Mouse (Mus musculus) cerebellum, adult 11 months (tissue): Measurements from ENCODE around the gene Kdf1.

Experiments
- DNase-seq: peaks from one replicate; pipeline ENCODE4 v3.0.0; 2022

The Kdf1 gene

GRCm38 (mm10) chr4:133518601-133519368, at the start of gene Kdf1:
Gene Kdf1, plus strand, starts transcription at chr4:133518963.
- no peak for DNase-seq

DNA sequence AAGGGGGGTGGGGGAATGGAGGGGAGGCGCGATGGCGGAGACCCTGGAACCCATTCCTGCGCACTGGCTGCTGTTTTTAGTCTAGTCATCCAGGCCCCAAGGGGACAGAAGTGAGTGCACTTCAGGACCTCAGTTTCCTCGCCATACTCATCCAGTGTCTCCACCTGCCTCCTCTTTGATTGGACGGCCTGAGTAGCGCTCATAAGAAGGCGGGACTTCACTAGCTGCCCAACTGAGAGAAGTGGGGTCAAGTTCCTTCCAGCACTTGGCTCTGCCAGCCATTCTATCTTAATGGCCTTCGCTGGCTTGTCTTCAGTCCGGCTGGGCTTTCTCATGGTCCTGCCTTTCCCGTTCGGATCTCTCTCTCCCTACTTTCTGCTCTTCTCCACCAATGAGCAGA, 49.6 kb upstream of the Kdf1 start:
- no peak for DNase-seq

GRCm38 (mm10) chr4:133471135-133471821, 47.5 kb upstream of the Kdf1 start:
- DNase-seq, result no peak

DNA sequence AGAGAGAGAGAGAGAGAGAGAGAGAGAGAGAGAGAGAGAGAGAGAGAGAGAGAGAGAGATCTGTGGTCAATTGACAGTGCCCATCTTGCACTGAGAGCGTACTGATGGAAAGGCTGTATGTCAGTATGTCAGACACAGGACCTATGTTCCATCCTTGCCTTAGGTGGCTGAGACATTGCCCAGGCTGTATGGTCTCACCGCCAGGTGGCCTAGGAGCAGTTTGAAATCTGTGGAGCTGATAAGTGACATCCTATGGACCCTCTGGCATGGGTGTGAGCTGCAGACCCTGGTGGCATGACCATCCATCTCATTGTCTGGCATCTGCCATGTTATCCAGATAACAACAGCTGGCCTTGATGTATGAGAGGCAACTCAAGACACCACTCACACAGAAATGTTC, 44.9 kb upstream of the Kdf1 start:
- no peak for DNase-seq

- DNase-seq, result peak; percentile 95
Measured at GRCm38 (mm10) chr4:133479458-133480184, 39.1 kb upstream of the Kdf1 start, which contains the start of gene Tent5b. Gene Tent5b, plus strand, starts transcription at chr4:133480132.

DNA sequence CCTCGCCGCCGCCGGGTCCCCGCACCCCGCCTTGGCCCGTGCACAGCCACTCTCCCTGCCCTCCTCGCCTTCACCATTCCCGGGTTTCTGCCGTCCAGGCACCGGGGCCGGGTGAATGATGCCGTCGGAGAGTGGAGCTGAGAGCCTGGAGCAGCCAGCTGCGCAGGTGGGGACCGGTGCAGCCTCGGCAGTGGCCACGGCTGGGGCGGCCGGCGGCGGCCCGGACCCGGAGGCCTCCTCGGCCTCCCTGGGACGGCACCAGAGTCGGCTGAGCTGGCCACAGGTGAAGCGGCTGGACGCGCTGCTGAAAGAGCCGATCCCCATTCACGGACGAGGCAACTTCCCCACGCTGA, 38.6 kb upstream of the Kdf1 start:
- no peak for DNase-seq

- DNase-seq, result no peak
Measured at GRCm38 (mm10) chr4:133480754-133481153, 38.0 kb upstream of the Kdf1 start.

GRCm38 (mm10) chr4:133481488-133481887, 37.3 kb upstream of the Kdf1 start:
- DNase-seq, result no peak

DNA sequence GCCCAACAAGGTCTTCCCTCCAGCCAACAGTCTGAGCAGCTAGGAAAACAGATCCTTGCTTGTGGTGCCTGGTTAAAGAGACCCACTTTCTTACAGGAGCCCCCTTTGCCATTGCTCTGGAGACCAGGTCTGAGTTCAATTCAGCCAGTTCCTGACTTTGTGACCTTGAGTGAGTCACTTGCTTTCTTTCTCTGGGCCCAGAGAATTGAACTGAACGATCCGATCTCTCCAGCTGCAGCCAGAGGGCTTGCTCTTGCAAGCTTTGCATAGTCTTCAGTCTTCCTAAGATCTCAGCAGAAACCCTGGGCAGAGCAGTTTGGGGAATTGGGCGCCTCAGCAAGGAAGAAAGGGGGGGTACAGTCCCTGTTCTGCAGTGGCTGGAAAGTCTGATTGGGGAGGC, 36.3 kb upstream of the Kdf1 start:
- DNase-seq, result no peak

GRCm38 (mm10) chr4:133484266-133485025, 34.3 kb upstream of the Kdf1 start:
- no peak for DNase-seq

- no peak for DNase-seq
Measured at GRCm38 (mm10) chr4:133485691-133486425, 32.9 kb upstream of the Kdf1 start.

GRCm38 (mm10) chr4:133486673-133487357, 31.9 kb upstream of the Kdf1 start:
- no peak for DNase-seq

DNA sequence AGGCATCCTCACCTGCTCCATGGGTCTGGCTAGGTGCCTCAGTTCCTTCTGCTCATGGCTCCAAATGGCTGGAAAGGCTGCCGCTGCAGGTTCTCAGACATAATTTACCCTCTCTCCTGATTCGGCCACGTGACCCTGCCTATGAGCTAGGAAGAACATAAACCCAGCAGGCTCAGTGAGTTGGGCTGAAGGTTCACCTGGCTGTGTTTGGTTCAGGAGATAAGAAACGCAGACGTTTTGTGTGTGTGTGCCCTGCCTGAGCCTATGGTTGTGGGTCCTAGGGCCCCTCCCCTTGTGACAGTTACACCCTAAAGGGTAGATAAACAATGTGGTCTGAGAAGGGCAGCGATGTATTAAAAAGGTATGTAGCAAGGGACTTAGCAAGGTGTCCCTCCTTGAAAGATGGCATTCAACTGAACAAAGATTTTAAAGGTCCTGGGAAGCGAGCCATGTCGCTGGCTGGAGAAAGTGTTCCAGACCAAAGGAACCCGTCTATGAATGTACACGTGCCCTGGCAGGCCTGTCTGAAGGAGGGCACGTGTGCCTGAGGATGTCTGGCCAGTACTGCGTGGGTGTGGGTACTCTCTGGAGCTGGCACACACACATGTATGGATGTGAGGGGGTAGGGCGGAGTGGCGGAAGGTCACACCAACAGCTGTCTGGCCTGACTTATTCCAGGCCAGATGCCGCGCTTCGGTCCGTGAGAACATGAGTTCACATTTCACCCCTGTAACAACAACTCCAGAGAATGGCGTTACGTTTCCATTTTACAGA, 30.0 kb upstream of the Kdf1 start:
- no peak for DNase-seq

DNA sequence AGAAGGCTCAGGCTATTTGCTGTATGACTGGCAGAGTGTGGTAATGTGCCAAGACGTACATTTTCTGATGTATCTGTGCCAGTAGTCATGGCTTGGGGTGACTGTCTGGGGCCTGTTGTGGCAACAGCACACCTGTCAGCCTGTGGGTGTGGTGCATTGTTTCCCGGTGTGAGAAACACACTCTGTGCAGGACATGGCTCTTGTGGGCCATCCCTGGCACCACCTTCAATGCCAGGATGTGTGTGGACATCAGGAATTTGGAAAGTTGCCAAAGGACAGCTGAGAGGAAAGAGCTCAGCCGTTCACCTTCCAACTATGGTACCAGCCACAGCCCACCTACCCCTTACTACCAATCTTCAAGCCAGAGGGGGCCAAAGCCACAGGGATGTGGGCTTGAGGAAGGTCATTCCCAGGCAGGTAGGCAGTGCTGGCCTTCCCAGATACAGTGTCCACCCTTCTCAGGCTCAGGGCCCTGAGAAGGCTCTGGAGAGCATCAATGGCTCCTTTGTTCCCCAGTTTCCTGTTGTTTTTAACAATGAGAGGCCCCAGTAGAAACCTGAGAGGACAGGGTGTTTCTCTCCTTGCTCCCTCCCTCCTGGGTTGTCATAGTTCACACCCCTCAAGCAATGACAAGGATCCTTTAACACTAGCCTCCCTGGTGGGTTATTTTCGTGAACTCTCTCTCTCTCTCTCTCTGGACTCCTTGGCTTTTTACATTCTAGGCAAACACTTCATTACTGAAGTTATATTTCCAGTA, 29.1 kb upstream of the Kdf1 start:
- DNase-seq, result no peak

- no peak for DNase-seq
Measured at GRCm38 (mm10) chr4:133491800-133492199, 27.0 kb upstream of the Kdf1 start.

DNA sequence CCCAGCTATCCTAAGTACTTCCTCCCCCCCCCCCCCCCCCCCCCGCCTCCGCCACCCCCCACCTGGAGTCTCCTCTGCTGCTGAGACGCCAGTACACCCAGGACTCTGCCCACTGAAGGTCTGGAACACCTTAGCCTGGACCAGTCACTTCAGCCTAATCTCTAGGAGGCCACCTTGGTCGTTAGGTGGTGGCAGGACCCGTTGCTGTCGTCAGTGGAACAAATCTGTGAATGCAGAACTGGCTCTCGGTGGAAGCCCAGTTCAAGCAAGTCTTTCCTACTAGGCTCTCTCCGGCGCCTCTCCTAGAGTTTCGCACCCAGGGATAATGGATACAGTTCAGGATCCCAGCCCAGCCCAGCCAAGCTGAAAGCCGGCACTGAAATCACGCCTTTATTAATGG, 24.9 kb upstream of the Kdf1 start:
- no peak for DNase-seq

DNA sequence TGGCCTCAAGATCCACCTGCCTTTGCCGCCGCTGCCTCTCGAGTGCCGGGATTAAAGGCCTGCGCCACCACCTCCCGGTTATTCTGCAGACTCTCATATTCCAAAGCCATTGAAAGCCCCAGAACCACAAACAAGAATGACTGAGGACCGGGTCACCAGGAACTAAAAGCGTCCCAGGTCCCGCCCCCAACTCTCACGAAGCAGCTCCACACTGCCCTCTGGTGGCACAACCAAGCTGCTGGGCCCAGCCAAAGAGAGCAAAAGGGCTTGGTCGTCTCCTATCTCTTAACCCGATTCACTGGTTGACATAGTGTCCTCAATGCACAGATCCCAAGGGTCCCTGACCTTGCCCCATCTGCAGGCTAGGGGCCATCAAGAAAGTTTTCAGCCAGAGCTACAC, 24.3 kb upstream of the Kdf1 start:
- DNase-seq, result peak; percentile 84

DNA sequence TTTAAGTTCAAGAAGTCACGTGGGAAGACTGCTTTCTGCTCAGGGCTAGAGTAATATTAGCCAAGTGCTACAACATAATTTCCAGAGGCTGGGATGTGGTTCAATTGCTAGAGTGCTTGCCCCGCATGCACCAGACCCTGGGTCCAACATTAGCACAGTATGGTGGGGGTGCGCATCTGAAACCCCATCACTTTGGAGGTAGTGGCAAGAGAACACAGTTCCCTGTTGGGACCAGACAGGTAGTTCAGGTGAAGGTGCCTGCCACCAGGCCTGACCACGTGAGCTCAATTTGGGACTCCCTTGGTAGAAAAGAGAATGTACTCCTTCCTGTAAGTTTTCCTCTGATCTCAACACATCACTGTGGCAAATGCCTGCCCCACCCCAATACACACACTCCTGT, 23.9 kb upstream of the Kdf1 start:
- DNase-seq, result no peak

DNA sequence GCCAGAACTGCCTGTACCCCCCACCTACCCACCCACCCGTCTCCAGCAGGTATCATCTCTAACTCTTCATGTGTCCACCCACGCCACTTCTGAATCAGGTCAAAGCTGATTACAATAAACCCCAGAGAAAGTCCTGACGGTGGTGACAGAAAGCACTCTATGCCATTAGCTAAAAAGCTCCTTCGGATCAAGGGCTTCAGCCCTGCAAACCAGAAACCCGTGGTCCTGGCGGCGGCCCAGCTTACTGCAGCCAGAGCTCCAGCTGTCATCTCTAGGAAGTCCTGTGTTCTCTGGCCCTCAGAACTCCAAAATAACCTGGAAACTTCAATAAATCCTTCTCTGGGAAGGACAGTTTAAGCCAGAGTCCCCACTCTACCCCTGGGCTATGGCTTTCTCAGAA, 23.1 kb upstream of the Kdf1 start:
- DNase-seq, result peak; percentile 64
